Mouse (Mus musculus): ENCODE results near the gene Snap47. TPM values are rescaled to one million over a fixed set of nuclear protein-coding genes. Genes with fewer than 3 reads are reported as not detected.

Gene Snap47
- polyA plus RNA-seq, 1 experiment: 467 TPM

DNA sequence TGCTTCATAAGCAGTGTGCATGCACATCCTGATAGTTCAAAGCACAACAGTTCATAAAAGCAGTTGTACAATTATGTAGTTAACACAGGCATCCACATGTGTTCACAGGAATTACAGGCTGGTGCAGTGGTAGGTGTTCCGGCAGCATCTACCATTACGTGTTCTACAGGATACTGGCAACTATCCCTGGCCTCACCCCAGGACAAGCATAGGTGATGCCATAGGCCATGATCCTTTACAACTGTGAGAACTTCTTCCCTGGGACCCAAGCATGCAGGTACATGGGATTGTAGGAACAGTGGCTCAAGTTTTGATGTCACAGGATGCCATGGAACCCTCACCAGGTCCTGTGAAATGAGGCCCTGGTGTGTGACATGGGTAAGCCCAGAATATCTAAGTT is 9.5 kb upstream of the Snap47 start:
- no peak overlapping the region for H3K27ac ChIP-seq (ENCODE audit: insufficient read depth, low read length)
- no peak for TF ChIP-seq POLR2A (IDR thresholded peaks at IDR 0.05; ENCODE audit: extremely low read depth, insufficient read depth, low read length)
- TF ChIP-seq CTCF (IDR thresholded peaks at IDR 0.05; ENCODE audit: extremely low read depth, insufficient read depth, low read length): no peak
- H3K4me1 ChIP-seq (ENCODE audit: control insufficient read depth, insufficient read depth, low read length): peaks cover 2% of the 10 kb centered on the region; the same call in 1 of the 2 replicates
- no peak overlapping the region for H3K4me3 ChIP-seq (ENCODE audit: insufficient read depth, low read length)

DNA sequence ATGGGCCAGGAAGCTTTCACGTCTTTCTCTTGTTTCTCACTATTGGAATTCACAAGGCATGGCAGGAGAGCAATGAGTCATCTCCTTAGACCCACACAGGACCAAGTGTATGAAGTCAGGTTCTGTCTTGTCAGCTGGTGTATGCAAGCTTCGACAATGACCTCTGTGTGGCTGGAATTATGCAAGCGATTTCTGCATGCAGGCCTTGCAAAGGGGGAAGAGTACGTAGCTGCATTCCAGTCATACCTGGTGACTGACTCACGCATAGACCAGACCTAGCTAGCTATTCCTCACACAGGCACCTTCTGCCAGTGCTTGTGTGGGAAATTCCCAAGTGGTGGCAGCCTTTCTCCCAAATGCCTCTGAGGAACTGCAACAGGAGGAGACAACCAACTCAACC is 8.0 kb upstream of the Snap47 start:
- no peak for TF ChIP-seq POLR2A (IDR thresholded peaks at IDR 0.05; ENCODE audit: extremely low read depth, insufficient read depth, low read length)
- no peak for TF ChIP-seq CTCF (IDR thresholded peaks at IDR 0.05; ENCODE audit: extremely low read depth, insufficient read depth, low read length)
- Histone ChIP-seq H3K27ac (ENCODE audit: insufficient read depth, low read length) (no peak overlapping the region), H3K4me3 (ENCODE audit: insufficient read depth, low read length) (no peak overlapping the region), H3K4me1 (ENCODE audit: control insufficient read depth, insufficient read depth, low read length) (peaks cover 2% of the 10 kb centered on the region; the same call in 1 of the 2 replicates)

GRCm38 (mm10) chr11:59456891-59457290 is 5.9 kb upstream of the Snap47 start:
- peaks cover 2% of the 10 kb centered on the region; the same call in 1 of the 2 replicates for H3K4me1 ChIP-seq (ENCODE audit: control insufficient read depth, insufficient read depth, low read length)
- no peak overlapping the region for H3K27ac ChIP-seq (ENCODE audit: insufficient read depth, low read length)
- no peak overlapping the region for H3K4me3 ChIP-seq (ENCODE audit: insufficient read depth, low read length)
- TF ChIP-seq CTCF (IDR thresholded peaks at IDR 0.05; ENCODE audit: extremely low read depth, insufficient read depth, low read length) (no peak), POLR2A (IDR thresholded peaks at IDR 0.05; ENCODE audit: extremely low read depth, insufficient read depth, low read length) (no peak)

DNA sequence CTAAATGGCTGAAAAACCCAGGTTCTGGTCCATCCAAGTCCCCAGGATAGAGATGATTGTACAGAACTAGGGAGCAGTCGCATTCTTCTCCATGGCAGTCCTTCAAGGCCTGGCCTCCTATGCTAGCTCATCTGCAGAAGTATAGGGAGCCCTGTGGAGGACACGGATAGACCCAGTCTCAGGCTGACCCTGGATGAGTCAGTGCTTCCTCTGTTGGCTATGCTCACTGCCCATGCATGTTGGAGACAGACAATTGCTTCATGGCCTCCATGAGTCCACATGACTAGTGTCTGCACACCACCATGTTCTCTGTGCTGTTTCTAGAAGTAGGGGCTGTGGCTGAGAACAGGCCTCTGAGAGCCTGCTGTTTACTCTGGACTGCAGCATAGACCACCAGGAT is 5.4 kb upstream of the Snap47 start:
- no peak for TF ChIP-seq POLR2A (IDR thresholded peaks at IDR 0.05; ENCODE audit: extremely low read depth, insufficient read depth, low read length)
- H3K4me1 ChIP-seq (ENCODE audit: control insufficient read depth, insufficient read depth, low read length): peaks cover 2% of the 10 kb centered on the region; the same call in 1 of the 2 replicates
- H3K4me3 ChIP-seq (ENCODE audit: insufficient read depth, low read length): no peak overlapping the region
- no peak overlapping the region for H3K27ac ChIP-seq (ENCODE audit: insufficient read depth, low read length)

DNA sequence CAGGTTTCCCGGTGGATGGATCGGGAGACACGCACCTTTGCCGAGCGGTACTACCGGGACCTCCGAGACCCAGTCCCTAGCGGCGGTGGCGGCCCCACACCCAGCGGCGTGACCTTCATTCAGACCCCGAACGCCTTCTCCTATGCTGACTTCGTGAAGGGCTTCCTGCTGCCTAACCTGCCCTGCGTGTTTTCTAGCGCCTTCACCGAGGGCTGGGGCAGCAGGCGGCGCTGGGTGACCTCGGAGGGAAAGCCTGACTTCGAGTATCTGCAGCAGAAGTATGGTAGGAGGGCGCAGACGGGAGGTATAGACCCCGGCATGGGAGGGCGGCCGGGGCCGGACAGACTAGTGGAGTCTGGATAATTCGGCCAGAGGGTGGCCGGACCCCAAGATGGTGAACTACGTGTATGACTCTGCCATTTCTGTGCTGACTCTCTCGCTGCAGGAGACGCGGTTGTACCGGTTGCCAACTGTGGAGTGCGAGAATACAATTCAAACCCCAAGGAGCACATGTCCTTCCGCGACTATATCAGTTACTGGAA is 685 bp downstream of the Snap47 start:
- peak; percentile 37; the same call in 1 of the 2 replicates for TF ChIP-seq POLR2A (IDR thresholded peaks at IDR 0.05; ENCODE audit: extremely low read depth, insufficient read depth, low read length)
- TF ChIP-seq CTCF (IDR thresholded peaks at IDR 0.05; ENCODE audit: extremely low read depth, insufficient read depth, low read length): no peak
- Histone ChIP-seq H3K4me1 (ENCODE audit: control insufficient read depth, insufficient read depth, low read length) (peaks cover 9% of the 10 kb centered on the region), H3K4me3 (ENCODE audit: insufficient read depth, low read length) (peak overlapping the region; percentile 98), H3K27ac (ENCODE audit: insufficient read depth, low read length) (peak overlapping the region; percentile 20)

- peak within 1 kb of the TSS; percentile 98 for H3K4me3 ChIP-seq (ENCODE audit: insufficient read depth, low read length)
- TF ChIP-seq POLR2A (IDR thresholded peaks at IDR 0.05; ENCODE audit: extremely low read depth, insufficient read depth, low read length): peak; percentile 92
- TF ChIP-seq CTCF (IDR thresholded peaks at IDR 0.05; ENCODE audit: extremely low read depth, insufficient read depth, low read length): no peak
- H3K4me1 ChIP-seq (ENCODE audit: control insufficient read depth, insufficient read depth, low read length): peaks cover 9% of the 10 kb centered on the region
- peak within 1 kb of the TSS; percentile 94 for H3K27ac ChIP-seq (ENCODE audit: insufficient read depth, low read length)
Observed at GRCm38 (mm10) chr11:59449741-59450229, 1.2 kb downstream of the Snap47 start, which contains the start of gene Jmjd4. Jmjd4 (plus strand) TSS chr11:59450045.

DNA sequence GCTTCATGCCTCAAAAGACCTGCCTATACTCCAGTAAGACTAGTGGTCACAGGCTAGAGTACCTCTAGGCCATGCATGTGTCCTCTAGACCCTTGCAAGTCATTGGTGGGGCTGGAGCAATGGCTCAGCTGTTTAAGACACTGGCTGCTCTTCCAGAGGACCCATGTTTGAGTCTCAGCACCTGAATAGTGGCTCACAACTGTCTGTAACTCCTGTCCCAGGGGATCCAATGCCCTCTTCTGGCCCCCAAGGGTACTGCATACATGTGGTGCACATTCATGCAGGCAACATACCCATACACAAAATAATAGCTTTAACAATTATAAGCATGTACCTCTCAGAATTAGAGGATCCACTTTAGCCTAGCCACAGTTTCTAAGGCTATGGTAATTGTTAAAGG is 7.9 kb downstream of the Snap47 start:
- H3K4me1 ChIP-seq (ENCODE audit: control insufficient read depth, insufficient read depth, low read length): peaks cover 4% of the 10 kb centered on the region
- no peak for TF ChIP-seq POLR2A (IDR thresholded peaks at IDR 0.05; ENCODE audit: extremely low read depth, insufficient read depth, low read length)
- no peak for TF ChIP-seq CTCF (IDR thresholded peaks at IDR 0.05; ENCODE audit: extremely low read depth, insufficient read depth, low read length)
- no peak overlapping the region for H3K27ac ChIP-seq (ENCODE audit: insufficient read depth, low read length)
- no peak overlapping the region for H3K4me3 ChIP-seq (ENCODE audit: insufficient read depth, low read length)

DNA sequence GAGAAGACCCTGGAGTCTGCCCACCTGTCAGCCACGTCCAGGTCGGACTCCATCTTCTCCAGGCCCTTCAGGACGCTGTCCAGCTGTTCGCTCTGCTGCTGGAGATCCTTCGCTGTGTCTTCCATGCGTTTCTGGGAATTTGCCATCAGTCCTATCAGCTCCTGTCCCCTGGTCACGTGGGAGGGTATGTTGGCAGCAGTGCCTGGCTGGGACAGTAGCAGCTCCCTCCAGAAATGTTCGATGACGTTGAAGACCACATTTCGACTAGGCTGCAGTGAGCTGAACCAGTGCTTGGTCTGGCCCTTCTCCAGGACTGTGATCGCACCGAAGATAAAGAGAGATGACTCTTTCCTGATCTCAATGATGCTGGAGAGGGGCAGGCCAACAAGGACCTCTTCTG is 13.0 kb downstream of the Snap47 start:
- TF ChIP-seq CTCF (IDR thresholded peaks at IDR 0.05; ENCODE audit: extremely low read depth, insufficient read depth, low read length) (no peak), POLR2A (IDR thresholded peaks at IDR 0.05; ENCODE audit: extremely low read depth, insufficient read depth, low read length) (no peak)
- Histone ChIP-seq H3K4me3 (ENCODE audit: insufficient read depth, low read length) (no peak overlapping the region), H3K27ac (ENCODE audit: insufficient read depth, low read length) (no peak overlapping the region), H3K4me1 (ENCODE audit: control insufficient read depth, insufficient read depth, low read length) (peaks cover 2% of the 10 kb centered on the region; the same call in 1 of the 2 replicates)

DNA sequence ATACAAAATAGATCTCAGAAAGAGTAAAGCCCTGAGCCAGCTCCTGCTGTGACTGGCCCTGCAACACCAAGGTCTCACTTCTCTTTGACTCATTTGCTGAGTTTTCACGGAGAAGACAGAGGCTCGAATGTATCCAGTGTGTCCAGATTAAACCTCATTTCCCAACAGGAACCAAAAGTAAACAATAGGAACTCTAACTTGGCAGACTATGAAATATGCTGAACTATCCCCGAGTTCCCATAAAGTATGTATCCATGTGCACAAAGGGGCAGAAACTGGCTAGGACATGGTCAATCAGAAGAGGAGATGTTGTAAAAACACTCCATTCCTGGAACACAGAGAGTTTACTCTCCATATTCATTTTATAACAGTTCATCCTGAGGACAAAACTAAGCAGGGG is 18.7 kb downstream of the Snap47 start:
- no peak overlapping the region for H3K4me3 ChIP-seq (ENCODE audit: insufficient read depth, low read length)
- H3K27ac ChIP-seq (ENCODE audit: insufficient read depth, low read length): no peak overlapping the region
- TF ChIP-seq CTCF (IDR thresholded peaks at IDR 0.05; ENCODE audit: extremely low read depth, insufficient read depth, low read length) (no peak), POLR2A (IDR thresholded peaks at IDR 0.05; ENCODE audit: extremely low read depth, insufficient read depth, low read length) (no peak)
- H3K4me1 ChIP-seq (ENCODE audit: control insufficient read depth, insufficient read depth, low read length): peaks cover 3% of the 10 kb centered on the region; the same call in 1 of the 2 replicates

DNA sequence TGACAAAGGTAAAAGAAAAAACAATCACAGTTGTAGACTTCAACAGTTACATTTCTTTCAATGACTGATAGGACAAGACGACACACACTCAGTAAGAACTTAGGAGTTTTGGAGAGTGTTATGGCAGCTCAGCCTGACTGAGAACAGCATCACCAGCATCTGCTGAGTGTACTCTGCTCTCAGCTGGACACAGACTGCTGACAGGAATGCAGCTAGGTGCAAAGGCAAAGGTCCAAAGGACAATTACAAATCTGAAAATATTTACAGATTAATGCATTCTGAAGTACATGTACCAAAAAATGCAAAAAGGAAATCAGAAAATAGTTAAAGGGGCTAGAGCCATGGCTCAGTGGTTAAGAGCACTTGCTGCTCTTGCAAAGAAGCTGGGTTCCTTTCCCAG is 21.0 kb downstream of the Snap47 start:
- TF ChIP-seq POLR2A (IDR thresholded peaks at IDR 0.05; ENCODE audit: extremely low read depth, insufficient read depth, low read length): no peak
- Histone ChIP-seq H3K27ac (ENCODE audit: insufficient read depth, low read length) (no peak overlapping the region), H3K4me3 (ENCODE audit: insufficient read depth, low read length) (no peak overlapping the region), H3K4me1 (ENCODE audit: control insufficient read depth, insufficient read depth, low read length) (peaks cover 3% of the 10 kb centered on the region; the same call in 1 of the 2 replicates)
